Mouse (Mus musculus): Measurements from ENCODE around the gene Fnip1. TPM values are rescaled to one million over a fixed set of nuclear protein-coding genes. Genes with fewer than 3 reads are reported as not detected.

Gene Fnip1
- polyA plus RNA-seq, 1 experiment from 2014 or later = 12.4 TPM

GRCm38 (mm10) chr11:54413017-54413416 lies 25.0 kb upstream of the Fnip1 start:
- Histone ChIP-seq H3K9ac (ENCODE audit: low read length) (no peak overlapping the region), H3K4me2 (ENCODE audit: low read length) (peak overlapping the region; percentile 6), H3K27ac (ENCODE audit: low read depth) (no peak overlapping the region), H3K27me3 (replicated peaks; ENCODE audit: control insufficient read depth, insufficient read depth, low read length) (0 out of 2 replicates have a peak, but pooled peaks cover 4% of the 10 kb centered on the region), H3K4me1 (replicated peaks; ENCODE audit: control insufficient read depth, insufficient read depth, low read length) (0 out of 2 replicates have a peak, but pooled peaks cover 2% of the 10 kb centered on the region), H3K4me3 (ENCODE audit: low read depth, low read length) (no peak overlapping the region), H3K9me3 (ENCODE audit: control insufficient read depth, low read length) (no peaks in the 10 kb centered on the region), H3K36me3 (ENCODE audit: control insufficient read depth, insufficient read depth, low read length) (no peaks in the 10 kb centered on the region)
- WGBS = 15% methylated on average over 6 of the region's 6 CpGs
- ATAC-seq (replicated peaks; ENCODE audit: low FRiP score, low TSS enrichment, low read depth) (no peak), DNase-seq (ENCODE audit: low spot score) (no peak)

GRCm38 (mm10) chr11:54423007-54423406 lies 15.0 kb upstream of the Fnip1 start:
- WGBS = 66% methylated on average over 4 of the region's 4 CpGs
- H3K4me1 ChIP-seq (replicated peaks; ENCODE audit: control insufficient read depth, insufficient read depth, low read length) = no peaks in the 10 kb centered on the region
- no peak overlapping the region for H3K27ac ChIP-seq (ENCODE audit: low read depth)
- DNase-seq (ENCODE audit: low spot score) = no peak
- H3K4me3 ChIP-seq (ENCODE audit: low read depth, low read length) = no peak overlapping the region
- H3K4me2 ChIP-seq (ENCODE audit: low read length) = no peak overlapping the region
- H3K9me3 ChIP-seq (ENCODE audit: control insufficient read depth, low read length) = no peaks in the 10 kb centered on the region
- no peaks in the 10 kb centered on the region for H3K27me3 ChIP-seq (replicated peaks; ENCODE audit: control insufficient read depth, insufficient read depth, low read length)
- H3K9ac ChIP-seq (ENCODE audit: low read length) = no peak overlapping the region
- ATAC-seq (replicated peaks; ENCODE audit: low FRiP score, low TSS enrichment, low read depth) = no peak
- no peaks in the 10 kb centered on the region for H3K36me3 ChIP-seq (ENCODE audit: control insufficient read depth, insufficient read depth, low read length)

GRCm38 (mm10) chr11:54426267-54426666 lies 11.7 kb upstream of the Fnip1 start:
- Histone ChIP-seq H3K9me3 (ENCODE audit: control insufficient read depth, low read length) (no peaks in the 10 kb centered on the region), H3K9ac (ENCODE audit: low read length) (no peak overlapping the region), H3K4me1 (replicated peaks; ENCODE audit: control insufficient read depth, insufficient read depth, low read length) (no peaks in the 10 kb centered on the region), H3K27me3 (replicated peaks; ENCODE audit: control insufficient read depth, insufficient read depth, low read length) (no peaks in the 10 kb centered on the region), H3K4me2 (ENCODE audit: low read length) (no peak overlapping the region), H3K36me3 (ENCODE audit: control insufficient read depth, insufficient read depth, low read length) (no peaks in the 10 kb centered on the region), H3K4me3 (ENCODE audit: low read depth, low read length) (no peak overlapping the region), H3K27ac (ENCODE audit: low read depth) (no peak overlapping the region)
- DNase-seq (ENCODE audit: low spot score) = no peak
- WGBS = 76% methylated on average over 5 of the region's 5 CpGs
- no peak for ATAC-seq (replicated peaks; ENCODE audit: low FRiP score, low TSS enrichment, low read depth)

- no peak overlapping the region for H3K27ac ChIP-seq (ENCODE audit: low read depth)
- no peak overlapping the region for H3K9ac ChIP-seq (ENCODE audit: low read length)
- H3K4me2 ChIP-seq (ENCODE audit: low read length) = no peak overlapping the region
- no peak for ATAC-seq (replicated peaks; ENCODE audit: low FRiP score, low TSS enrichment, low read depth)
- H3K4me1 ChIP-seq (replicated peaks; ENCODE audit: control insufficient read depth, insufficient read depth, low read length) = no peaks in the 10 kb centered on the region
- H3K27me3 ChIP-seq (replicated peaks; ENCODE audit: control insufficient read depth, insufficient read depth, low read length) = no peaks in the 10 kb centered on the region
- WGBS = 50% methylated on average over 2 of the region's 2 CpGs
- no peak overlapping the region for H3K4me3 ChIP-seq (ENCODE audit: low read depth, low read length)
- no peak for DNase-seq (ENCODE audit: low spot score)
- H3K36me3 ChIP-seq (ENCODE audit: control insufficient read depth, insufficient read depth, low read length) = no peaks in the 10 kb centered on the region
- H3K9me3 ChIP-seq (ENCODE audit: control insufficient read depth, low read length) = no peaks in the 10 kb centered on the region
Measured at GRCm38 (mm10) chr11:54427138-54427537, 10.9 kb upstream of the Fnip1 start.

GRCm38 (mm10) chr11:54427695-54428352 lies 10.2 kb upstream of the Fnip1 start:
- Histone ChIP-seq H3K4me2 (ENCODE audit: low read length) (no peak overlapping the region; the same call in 1 of the 2 replicates), H3K9me3 (ENCODE audit: control insufficient read depth, low read length) (no peaks in the 10 kb centered on the region), H3K4me3 (ENCODE audit: low read depth, low read length) (no peak overlapping the region), H3K9ac (ENCODE audit: low read length) (no peak overlapping the region), H3K27ac (ENCODE audit: low read depth) (no peak overlapping the region), H3K27me3 (replicated peaks; ENCODE audit: control insufficient read depth, insufficient read depth, low read length) (no peaks in the 10 kb centered on the region), H3K4me1 (replicated peaks; ENCODE audit: control insufficient read depth, insufficient read depth, low read length) (no peaks in the 10 kb centered on the region), H3K36me3 (ENCODE audit: control insufficient read depth, insufficient read depth, low read length) (no peaks in the 10 kb centered on the region)
- 49% methylated on average over 12 of the region's 12 CpGs for WGBS
- DNase-seq (ENCODE audit: low spot score) (no peak), ATAC-seq (replicated peaks; ENCODE audit: low FRiP score, low TSS enrichment, low read depth) (no peak)

GRCm38 (mm10) chr11:54429224-54429623 lies 8.8 kb upstream of the Fnip1 start:
- Histone ChIP-seq H3K9me3 (ENCODE audit: control insufficient read depth, low read length) (no peaks in the 10 kb centered on the region), H3K27ac (ENCODE audit: low read depth) (no peak overlapping the region), H3K27me3 (replicated peaks; ENCODE audit: control insufficient read depth, insufficient read depth, low read length) (no peaks in the 10 kb centered on the region; the same call in 1 of the 2 replicates), H3K4me3 (ENCODE audit: low read depth, low read length) (no peak overlapping the region), H3K4me1 (replicated peaks; ENCODE audit: control insufficient read depth, insufficient read depth, low read length) (no peaks in the 10 kb centered on the region), H3K9ac (ENCODE audit: low read length) (no peak overlapping the region), H3K36me3 (ENCODE audit: control insufficient read depth, insufficient read depth, low read length) (no peaks in the 10 kb centered on the region), H3K4me2 (ENCODE audit: low read length) (no peak overlapping the region)
- no peak for ATAC-seq (replicated peaks; ENCODE audit: low FRiP score, low TSS enrichment, low read depth)
- WGBS = 73% methylated on average over 2 of the region's 2 CpGs
- no peak for DNase-seq (ENCODE audit: low spot score)

GRCm38 (mm10) chr11:54435797-54436196 lies 2.2 kb upstream of the Fnip1 start:
- H3K4me1 ChIP-seq (replicated peaks; ENCODE audit: control insufficient read depth, insufficient read depth, low read length) = peaks cover 15% of the 10 kb centered on the region
- H3K36me3 ChIP-seq (ENCODE audit: control insufficient read depth, insufficient read depth, low read length) = no peaks in the 10 kb centered on the region
- H3K9me3 ChIP-seq (ENCODE audit: control insufficient read depth, low read length) = no peaks in the 10 kb centered on the region
- whole genome bisulfite sequencing = 100% methylated on average over 1 of the region's 1 CpGs
- DNase-seq (ENCODE audit: low spot score) (no peak), ATAC-seq (replicated peaks; ENCODE audit: low FRiP score, low TSS enrichment, low read depth) (no peak)
- no peak overlapping the region for H3K4me3 ChIP-seq (ENCODE audit: low read depth, low read length)
- H3K27ac ChIP-seq (ENCODE audit: low read depth) = no peak overlapping the region
- H3K9ac ChIP-seq (ENCODE audit: low read length) = no peak overlapping the region
- no peak overlapping the region for H3K4me2 ChIP-seq (ENCODE audit: low read length)
- no peaks in the 10 kb centered on the region; the same call in 1 of the 2 replicates for H3K27me3 ChIP-seq (replicated peaks; ENCODE audit: control insufficient read depth, insufficient read depth, low read length)

- 50% methylated on average over 8 of the region's 8 CpGs for WGBS
- peak overlapping the region; percentile 69; the same call in 1 of the 2 replicates for H3K27ac ChIP-seq (ENCODE audit: low read depth)
Measured at GRCm38 (mm10) chr11:54437310-54437822, 633 bp upstream of the Fnip1 start.

GRCm38 (mm10) chr11:54438366-54438781 lies 375 bp downstream of the Fnip1 start:
- H3K27ac ChIP-seq (ENCODE audit: low read depth) = peak overlapping the region; percentile 83
- under 1% methylated on average over 46 of the region's 47 CpGs for WGBS
- no peaks in the 10 kb centered on the region for H3K36me3 ChIP-seq (ENCODE audit: control insufficient read depth, insufficient read depth, low read length)
- H3K27me3 ChIP-seq (replicated peaks; ENCODE audit: control insufficient read depth, insufficient read depth, low read length) = no peaks in the 10 kb centered on the region; the same call in 1 of the 2 replicates
- ATAC-seq (replicated peaks; ENCODE audit: low FRiP score, low TSS enrichment, low read depth) (no peak; the same call in none of the 2 replicates), DNase-seq (ENCODE audit: low spot score) (peak; percentile 84)
- H3K4me1 ChIP-seq (replicated peaks; ENCODE audit: control insufficient read depth, insufficient read depth, low read length) = peaks cover 15% of the 10 kb centered on the region
- H3K4me3 ChIP-seq (ENCODE audit: low read depth, low read length) = peak overlapping the region; percentile 96
- H3K9me3 ChIP-seq (ENCODE audit: control insufficient read depth, low read length) = no peaks in the 10 kb centered on the region
- H3K4me2 ChIP-seq (ENCODE audit: low read length) = peak overlapping the region; percentile 82
- H3K9ac ChIP-seq (ENCODE audit: low read length) = peak overlapping the region; percentile 90

More at GRCm38 (mm10) chr11:54437310-54437822, 633 bp upstream of the Fnip1 start:
- DNase-seq (ENCODE audit: low spot score) (no peak), ATAC-seq (replicated peaks; ENCODE audit: low FRiP score, low TSS enrichment, low read depth) (no peak)
- no peaks in the 10 kb centered on the region for H3K9me3 ChIP-seq (ENCODE audit: control insufficient read depth, low read length)
- peak overlapping the region; percentile 51 for H3K9ac ChIP-seq (ENCODE audit: low read length)
- no peaks in the 10 kb centered on the region; the same call in 1 of the 2 replicates for H3K27me3 ChIP-seq (replicated peaks; ENCODE audit: control insufficient read depth, insufficient read depth, low read length)
- peak overlapping the region; percentile 49 for H3K4me2 ChIP-seq (ENCODE audit: low read length)
- peaks cover 15% of the 10 kb centered on the region for H3K4me1 ChIP-seq (replicated peaks; ENCODE audit: control insufficient read depth, insufficient read depth, low read length)
- no peaks in the 10 kb centered on the region for H3K36me3 ChIP-seq (ENCODE audit: control insufficient read depth, insufficient read depth, low read length)
- H3K4me3 ChIP-seq (ENCODE audit: low read depth, low read length) = peak overlapping the region; percentile 96

Measured in intestine, embryonic 14.5 days (tissue).